19 mouse cellular contexts compared by ENCODE assay signal in the genomic region with DNA sequence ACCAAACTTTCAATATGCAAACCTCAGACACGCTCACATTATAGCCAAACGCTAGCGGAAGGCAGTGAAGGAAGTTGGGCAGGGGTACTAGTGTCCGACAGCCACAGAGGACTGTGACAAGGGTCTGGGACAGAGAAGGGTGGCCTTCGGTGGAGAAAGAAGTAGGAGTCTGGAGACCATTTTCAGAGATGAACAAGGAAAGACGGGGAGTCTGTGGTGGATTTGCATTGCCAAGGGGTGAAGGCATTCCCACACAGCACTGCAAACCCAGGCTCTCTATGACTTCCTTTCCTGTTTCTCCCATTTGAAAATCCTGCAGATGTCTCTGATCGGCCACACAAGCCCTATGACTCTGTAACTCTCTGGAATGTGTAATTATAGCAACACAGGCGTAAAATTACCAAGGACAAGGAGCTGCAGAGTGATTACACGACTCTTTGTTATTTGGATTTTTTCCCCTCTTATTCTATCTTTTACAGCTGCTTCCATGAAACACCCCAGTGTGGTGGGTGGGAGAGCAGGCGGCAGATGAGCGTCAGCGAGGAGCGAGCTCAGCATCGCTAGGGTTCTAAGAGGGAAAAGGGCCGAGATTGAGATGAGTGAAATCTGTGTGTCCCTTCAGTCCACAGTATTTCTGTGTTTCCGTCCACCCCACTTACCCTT.
DNase-seq lines count a peak whose midpoint lies in the region; ATAC-seq and TF ChIP-seq lines count a peak whose summit lies in the region.
"Had no signal": no experiment of that assay in that cellular context is flagged by ENCODE, and none has a peak within 500 bp of the region (broad histone marks: within the 10 kb centered on the region; RNA-seq: fewer than 3 reads in every experiment).

No protein-coding gene starts in this region.

- peaks cover 4% of the 10 kb centered on the region for H3K4me1 ChIP-seq in cortical plate, adult 2 months (ENCODE audit: control insufficient read depth, insufficient read depth, low read length)
- H3K4me1 ChIP-seq in limb, embryonic 10.5 days, result peaks cover 4% of the 10 kb centered on the region
- H3K4me1 ChIP-seq: embryonic facial prominence, embryonic 13.5 days; liver, embryonic 12.5 days; neural tube, embryonic 13.5 days had no signal

- ATAC-seq in frontal cortex, adult (ENCODE audit: low TSS enrichment), result peak; percentile 86
- ATAC-seq: hindbrain, postnatal 0 days; liver, embryonic 12.5 days had no signal

- peak overlapping the region; percentile 82 for H3K27ac ChIP-seq in cortical plate, adult 2 months (ENCODE audit: insufficient read depth, low read length)
- H3K27ac ChIP-seq in limb, embryonic 10.5 days, result no peak overlapping the region
- H3K27ac ChIP-seq: embryonic facial prominence, embryonic 13.5 days; heart, embryonic 13.5 days; hindbrain, postnatal 0 days; limb, embryonic 12.5 days; liver, embryonic 12.5 days; neural tube, embryonic 13.5 days had no signal

- WGBS in limb, embryonic 10.5 days, result 86% methylated on average over 16 of the region's 16 CpGs

- no peaks in the 10 kb centered on the region for H3K36me3 ChIP-seq in limb, embryonic 10.5 days
- H3K36me3 ChIP-seq: embryonic facial prominence, embryonic 13.5 days; heart, embryonic 13.5 days; limb, embryonic 12.5 days; liver, embryonic 12.5 days; neural tube, embryonic 13.5 days had no signal

- H3K9me3 ChIP-seq in limb, embryonic 10.5 days (replicated peaks), result no peaks in the 10 kb centered on the region
- H3K9me3 ChIP-seq: embryonic facial prominence, embryonic 13.5 days; heart, embryonic 13.5 days; limb, embryonic 12.5 days; liver, embryonic 12.5 days; neural tube, embryonic 13.5 days had no signal

- no peaks in the 10 kb centered on the region for H3K27me3 ChIP-seq in limb, embryonic 10.5 days (ENCODE audit: low read depth, poor library complexity, severe bottlenecking)
- H3K27me3 ChIP-seq: embryonic facial prominence, embryonic 13.5 days; heart, embryonic 13.5 days; limb, embryonic 12.5 days; liver, embryonic 12.5 days; neural tube, embryonic 13.5 days had no signal

- no peak overlapping the region for H3K4me3 ChIP-seq in cortical plate, adult 2 months (ENCODE audit: insufficient read depth, low read length)
- H3K4me3 ChIP-seq in limb, embryonic 10.5 days, result no peak overlapping the region
- H3K4me3 ChIP-seq: embryonic facial prominence, embryonic 13.5 days; heart, embryonic 13.5 days; limb, embryonic 12.5 days; liver, embryonic 12.5 days; neural tube, embryonic 13.5 days had no signal

- no peak for TF ChIP-seq CTCF in cortical plate, adult 2 months (IDR thresholded peaks at IDR 0.05; ENCODE audit: extremely low read depth, insufficient read depth, low read length)

- DNase-seq in frontal cortex, postnatal 14 days (ENCODE audit: low spot score in 2 of 2), result no peak
- peak; percentile 5 to 11 for DNase-seq in layer of hippocampus, postnatal 10 days (ENCODE audit: low spot score in 2 of 2)
- no peak for DNase-seq in layer of hippocampus, postnatal 25 days (ENCODE audit: extremely low spot score in 1 of 2, low spot score in 1 of 2)
- DNase-seq in limb, embryonic 10.5 days (ENCODE audit: low spot score), result peak; percentile 28
- no peak for DNase-seq in B cell, adult 2 months
- DNase-seq: cerebellum, adult 9-10 months; heart, postnatal 36 days; kidney, adult 11 months; lung, adult 2 months; thymus, adult 18-20 months; thymus, postnatal 4 days had no signal

- no peak for TF ChIP-seq POLR2A in cortical plate, adult 2 months (IDR thresholded peaks at IDR 0.05; ENCODE audit: extremely low read depth, insufficient read depth, low read length)

Comparison
In these comparisons a context has a peak if more than half of its experiments do, and no peak if none do; other contexts are left out.
1. DNase-seq: peak in layer of hippocampus, postnatal 10 days (2 of 2) and limb, embryonic 10.5 days (single experiment); none in frontal cortex, postnatal 14 days (0 of 2), layer of hippocampus, postnatal 25 days (0 of 2) and B cell, adult 2 months (0 of 2).